Mouse (Mus musculus) hindbrain, embryonic 14.5 days (tissue): Measurements from ENCODE around the gene Rc3h2. TPM values are rescaled to one million over a fixed set of nuclear protein-coding genes. Genes with fewer than 3 reads are reported as not detected.

Source experiments
- ATAC-seq: fragments of 200-750 bp; cut with Nextera tagmentation; 2 replicates; pipeline ENCODE4 v1.8.0; 2017; ENCODE audit warnings: moderate number of reproducible peaks, mild to moderate bottlenecking, moderate TSS enrichment, moderate library complexity; ENCODE audit not compliant: low FRiP score
- DNase-seq: peaks from one replicate; pipeline ENCODE4 v3.0.0-alpha.2; 2015; ENCODE audit warnings: low spot score
- H3K27ac ChIP-seq: fragments of 300-500 bp; sonication (generic); 2 replicates; pipeline ENCODE4 v1.5.1; 2014; ENCODE audit warnings: mild to moderate bottlenecking, moderate library complexity
- H3K27me3 ChIP-seq: fragments of 300-500 bp; sonication (generic); 2 replicates; pipeline ENCODE4 v1.6.1; 2014; ENCODE audit warnings: mild to moderate bottlenecking, low read length, mixed read lengths; ENCODE audit not compliant: control insufficient read depth, insufficient read depth
- H3K36me3 ChIP-seq: fragments of 300-500 bp; sonication (generic); replicated peaks from 2 replicates; pipeline ENCODE4 v1.6.1; 2014; ENCODE audit not compliant: control insufficient read depth, insufficient read depth
- H3K4me1 ChIP-seq: fragments of 300-500 bp; sonication (generic); replicated peaks from 2 replicates; pipeline ENCODE4 v1.6.1; 2014; ENCODE audit warnings: antibody characterized with exemption, low read length, mixed read lengths; ENCODE audit not compliant: control insufficient read depth, insufficient read depth
- H3K4me2 ChIP-seq: fragments of 300-500 bp; sonication (generic); replicated peaks from 2 replicates; pipeline ENCODE4 v1.6.1; 2014; ENCODE audit warnings: mild to moderate bottlenecking, moderate library complexity
- H3K4me3 ChIP-seq: fragments of 300-500 bp; sonication (generic); replicated peaks from 2 replicates; pipeline ENCODE4 v1.5.1; 2014; ENCODE audit warnings: mild to moderate bottlenecking, low read length
- H3K9ac ChIP-seq: fragments of 300-500 bp; sonication (generic); 2 replicates; pipeline ENCODE4 v1.6.1; 2014
- H3K9me3 ChIP-seq: fragments of 300-500 bp; sonication (generic); 2 replicates; pipeline ENCODE4 v1.6.1; 2016; ENCODE audit warnings: low read length; ENCODE audit not compliant: control insufficient read depth
- WGBS: fragments of 180-500 bp; shearing (Covaris S2); extraction: QIAGEN DNeasy Blood & Tissue Kit; methylation state at CpG from one replicate; pipeline ENCODE4 v1.1.7; 2014; 5-methylcytosine and 5-hydroxymethylcytosine counted together
- polyA plus RNA-seq: library from polyadenylated mRNA; unstranded; fragments of >200 nt; fragmentation: Nextera tagmentation; extraction: Ambion mirVana; gene quantifications from 2 replicates; pipeline ENCODE4 v1.2.1, GENCODE M21; 2014

Gene Rc3h2
- polyA plus RNA-seq, 1 experiment from 2014 or later = 26.0 TPM

- 46% methylated on average over 3 of the region's 3 CpGs for WGBS
- Histone ChIP-seq H3K36me3 (peaks cover 21% of the 10 kb centered on the region), H3K27me3 (no peaks in the 10 kb centered on the region), H3K4me3 (no peak overlapping the region), H3K9ac (no peak overlapping the region), H3K9me3 (no peaks in the 10 kb centered on the region), H3K4me1 (peaks cover 22% of the 10 kb centered on the region), H3K27ac (no peak overlapping the region), H3K4me2 (no peak overlapping the region)
- ATAC-seq (no peak), DNase-seq (no peak)
Observed at GRCm38 (mm10) chr2:37423671-37424070, 968 bp upstream of the Rc3h2 start.

GRCm38 (mm10) chr2:37421903-37422302 is 800 bp downstream of the Rc3h2 start:
- Histone ChIP-seq H3K4me1 (peaks cover 22% of the 10 kb centered on the region), H3K4me3 (peak overlapping the region; percentile 87), H3K27me3 (no peaks in the 10 kb centered on the region), H3K9me3 (no peaks in the 10 kb centered on the region), H3K36me3 (peaks cover 6% of the 10 kb centered on the region; the same call in 1 of the 2 replicates), H3K9ac (peak overlapping the region; percentile 96), H3K27ac (peak overlapping the region; percentile 95), H3K4me2 (peak overlapping the region; percentile 91)
- ATAC-seq (no peak), DNase-seq (no peak)
- WGBS = 5% methylated on average over 3 of the region's 3 CpGs

DNA sequence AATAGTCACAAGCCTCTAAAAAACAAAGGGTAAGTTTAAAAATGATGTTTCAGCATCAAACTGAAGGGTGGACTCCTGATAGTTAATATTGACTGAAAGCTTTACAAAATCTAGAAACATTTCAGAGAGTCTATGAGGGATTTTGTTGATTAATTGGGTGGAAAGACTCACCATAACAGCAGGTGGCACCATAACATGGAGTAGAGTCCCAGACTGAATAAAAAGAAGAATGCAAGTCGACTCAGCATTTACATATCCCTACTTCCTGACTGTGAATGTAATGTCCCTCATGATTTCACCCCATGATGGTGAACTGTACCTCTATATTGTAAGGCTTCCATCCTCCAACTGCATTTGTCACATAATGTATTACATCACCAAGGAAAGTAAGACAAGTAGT is 27.2 kb downstream of the Rc3h2 start:
- H3K9ac ChIP-seq = no peak overlapping the region
- H3K4me1 ChIP-seq = no peaks in the 10 kb centered on the region
- WGBS = 56% methylated on average over 1 of the region's 1 CpGs
- DNase-seq = no peak
- no peak overlapping the region for H3K4me2 ChIP-seq
- H3K9me3 ChIP-seq = no peaks in the 10 kb centered on the region
- no peak overlapping the region for H3K27ac ChIP-seq
- no peak for ATAC-seq
- H3K36me3 ChIP-seq = peaks cover 60% of the 10 kb centered on the region
- H3K4me3 ChIP-seq = no peak overlapping the region
- H3K27me3 ChIP-seq = no peaks in the 10 kb centered on the region

DNA sequence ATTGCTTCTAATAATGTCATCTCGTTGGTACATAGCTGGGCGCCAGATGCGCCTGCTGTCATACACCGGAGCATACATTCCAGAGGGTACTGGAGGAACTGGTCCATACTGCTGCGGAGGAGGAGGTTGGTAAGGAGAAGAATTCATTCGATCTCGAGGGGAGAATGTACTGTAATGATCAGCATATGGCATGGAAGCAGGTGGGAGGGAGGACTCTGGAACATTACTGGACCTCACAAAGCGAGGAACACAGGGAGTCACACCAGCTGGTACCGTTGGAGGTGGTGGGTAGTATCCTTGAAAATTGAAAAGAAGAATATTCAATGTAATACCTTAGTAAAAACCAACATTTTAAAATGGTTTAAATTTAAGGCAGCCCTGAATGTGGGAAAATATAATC is 39.8 kb downstream of the Rc3h2 start:
- H3K27ac ChIP-seq = no peak overlapping the region
- H3K27me3 ChIP-seq = no peaks in the 10 kb centered on the region
- DNase-seq = no peak
- ATAC-seq = no peak
- H3K9ac ChIP-seq = no peak overlapping the region
- no peak overlapping the region for H3K4me2 ChIP-seq
- peaks cover 75% of the 10 kb centered on the region for H3K36me3 ChIP-seq
- H3K4me3 ChIP-seq = no peak overlapping the region
- H3K4me1 ChIP-seq = no peaks in the 10 kb centered on the region
- WGBS = 89% methylated on average over 9 of the region's 9 CpGs
- no peaks in the 10 kb centered on the region for H3K9me3 ChIP-seq

DNA sequence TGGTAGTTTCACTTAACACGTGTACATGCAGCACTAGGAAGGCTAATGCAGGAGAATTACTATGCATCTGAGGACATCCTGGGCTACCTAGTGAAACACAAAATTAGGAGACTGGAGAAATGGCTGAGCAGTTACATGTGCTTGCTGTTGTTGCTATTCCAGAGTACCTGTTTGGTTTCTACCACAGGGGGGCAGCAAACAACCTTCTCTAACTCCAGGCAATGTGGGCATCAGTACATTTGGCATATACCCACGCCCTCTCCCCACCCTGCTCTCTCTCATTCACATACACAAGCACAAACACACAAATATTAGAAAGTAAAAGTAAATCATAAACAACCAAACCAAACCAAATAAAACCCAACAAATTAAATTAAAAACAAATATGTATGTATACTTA is 42.5 kb downstream of the Rc3h2 start:
- Histone ChIP-seq H3K36me3 (peaks cover 85% of the 10 kb centered on the region), H3K9me3 (no peaks in the 10 kb centered on the region), H3K27me3 (no peaks in the 10 kb centered on the region), H3K9ac (no peak overlapping the region), H3K27ac (no peak overlapping the region), H3K4me3 (no peak overlapping the region), H3K4me1 (no peaks in the 10 kb centered on the region), H3K4me2 (no peak overlapping the region)
- WGBS = 59% methylated on average over 2 of the region's 2 CpGs
- DNase-seq (peak; percentile 65), ATAC-seq (no peak)

DNA sequence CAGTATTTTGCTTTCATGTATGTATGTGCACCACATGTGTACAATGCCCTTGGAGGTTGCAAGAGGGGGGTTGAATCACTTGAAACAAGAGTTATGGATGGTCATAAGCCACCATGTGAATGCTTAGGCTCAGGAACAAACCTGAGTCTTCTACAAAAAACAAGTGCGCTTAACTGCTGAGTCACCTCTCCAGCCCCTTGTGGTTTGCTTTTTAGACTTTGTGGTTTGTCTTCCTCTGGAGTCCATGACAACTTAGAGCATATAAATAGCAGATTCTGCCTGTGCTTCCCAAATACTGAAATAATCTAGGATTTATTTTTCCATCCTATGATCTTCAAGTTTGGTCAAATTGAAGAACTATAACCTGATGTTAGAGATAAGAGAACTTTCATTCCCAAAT is 46.7 kb downstream of the Rc3h2 start:
- ATAC-seq (no peak), DNase-seq (no peak)
- Histone ChIP-seq H3K9me3 (no peaks in the 10 kb centered on the region), H3K4me3 (no peak overlapping the region), H3K27me3 (no peaks in the 10 kb centered on the region), H3K27ac (no peak overlapping the region), H3K4me1 (no peaks in the 10 kb centered on the region), H3K4me2 (no peak overlapping the region), H3K36me3 (peaks cover 77% of the 10 kb centered on the region), H3K9ac (no peak overlapping the region)
- WGBS = 100% methylated on average over 1 of the region's 1 CpGs

- Histone ChIP-seq H3K4me3 (no peak overlapping the region), H3K4me1 (no peaks in the 10 kb centered on the region), H3K36me3 (peaks cover 30% of the 10 kb centered on the region), H3K4me2 (no peak overlapping the region), H3K27ac (no peak overlapping the region), H3K9ac (no peak overlapping the region), H3K27me3 (no peaks in the 10 kb centered on the region), H3K9me3 (no peaks in the 10 kb centered on the region)
- DNase-seq (no peak), ATAC-seq (no peak)
- 86% methylated on average over 2 of the region's 2 CpGs for WGBS
Observed at GRCm38 (mm10) chr2:37370651-37371050, 52.1 kb downstream of the Rc3h2 start.

GRCm38 (mm10) chr2:37359908-37360307 is 62.8 kb downstream of the Rc3h2 start:
- 94% methylated on average over 2 of the region's 2 CpGs for WGBS
- peak overlapping the region; percentile 69; the same call in 1 of the 2 replicates for H3K4me3 ChIP-seq
- H3K27ac ChIP-seq = no peak overlapping the region
- H3K36me3 ChIP-seq = peaks cover 26% of the 10 kb centered on the region
- no peaks in the 10 kb centered on the region for H3K9me3 ChIP-seq
- peaks cover 4% of the 10 kb centered on the region; the same call in 1 of the 2 replicates for H3K4me1 ChIP-seq
- no peak overlapping the region for H3K9ac ChIP-seq
- H3K27me3 ChIP-seq = no peaks in the 10 kb centered on the region
- no peak for DNase-seq
- ATAC-seq = no peak
- peak overlapping the region; percentile 62 for H3K4me2 ChIP-seq

GRCm38 (mm10) chr2:37358633-37359540 is 63.8 kb downstream of the Rc3h2 start, which contains the start of gene Pdcl:
Pdcl (minus strand) TSS chr2:37359332.
- H3K27me3 ChIP-seq = no peaks in the 10 kb centered on the region
- H3K4me1 ChIP-seq = peaks cover 4% of the 10 kb centered on the region; the same call in 1 of the 2 replicates
- H3K27ac ChIP-seq = peak within 1 kb of the TSS; percentile 93
- H3K9ac ChIP-seq = peak within 1 kb of the TSS; percentile 75
- peaks cover 36% of the 10 kb centered on the region for H3K36me3 ChIP-seq
- under 1% methylated on average over 42 of the region's 42 CpGs for WGBS
- ATAC-seq = peak; percentile 97
- DNase-seq = peak; percentile 94
- H3K9me3 ChIP-seq = no peaks in the 10 kb centered on the region
- H3K4me2 ChIP-seq = peak within 1 kb of the TSS; percentile 62
- peak within 1 kb of the TSS; percentile 69 for H3K4me3 ChIP-seq
